Mouse (Mus musculus) C2C12 (cell line): ENCODE measurements around the gene Olfr768.
"Not testable (repeated sequence)": the region's sequence is repeated elsewhere in the genome, so short reads cannot be mapped to it uniquely, and the experiment has no call there.

Source experiments
- CEBPB ChIP-seq: IDR thresholded peaks from one replicate; pipeline ENCODE4 v1.6.1; 2011; ENCODE audit warnings: low read depth, mild to moderate bottlenecking, control low read depth, moderate library complexity
- CTCF ChIP-seq: IDR thresholded peaks from one replicate; pipeline ENCODE4 v1.5.1; 2011; ENCODE audit not compliant: control insufficient read depth, insufficient read depth, insufficient read length
- MAX ChIP-seq: IDR thresholded peaks from one replicate; pipeline ENCODE4 v1.6.1; 2011; ENCODE audit warnings: mild to moderate bottlenecking, control low read depth
- MYOD1 ChIP-seq: IDR thresholded peaks from one replicate; pipeline ENCODE4 v1.6.1; 2011; ENCODE audit warnings: low read depth; ENCODE audit not compliant: control insufficient read depth, insufficient read length
- MYOG ChIP-seq: IDR thresholded peaks from one replicate; pipeline ENCODE4 v1.6.1; 2011; ENCODE audit not compliant: control insufficient read depth, insufficient read length; ENCODE audit errors: extremely low read depth
- USF1 ChIP-seq: IDR thresholded peaks from one replicate; pipeline ENCODE4 v1.6.1; 2011; ENCODE audit warnings: low read depth, mild to moderate bottlenecking, control low read depth, moderate library complexity

GRCm38 (mm10) chr10:129049898-129050297 lies 49.3 kb downstream of the Olfr768 start, which contains the start of gene Olfr765:
- TF ChIP-seq CTCF, USF1, CEBPB, MYOD1, MAX, MYOG: not testable (repeated sequence)
